7 mouse cellular contexts compared by ENCODE assay signal in genomic region chr12:12261987-12262971, GRCm38 (mm10). TPM values are rescaled to one million over a fixed set of nuclear protein-coding genes. Genes with fewer than 3 reads are reported as not detected.
DNase-seq lines count a peak whose midpoint lies in the region; ATAC-seq and TF ChIP-seq lines count a peak whose summit lies in the region.

Gene Fam49a, plus strand, starts transcription at chr12:12262139.

- peak; percentile 75 for TF ChIP-seq POLR2A in kidney, adult 2 months (IDR thresholded peaks at IDR 0.05; ENCODE audit: low read depth, low read length)

- peak within 1 kb of the TSS; percentile 81 for H3K9ac ChIP-seq in embryonic facial prominence, embryonic 11.5 days (replicated peaks; ENCODE audit: low read length)
- H3K9ac ChIP-seq in limb, embryonic 15.5 days = peak within 1 kb of the TSS; percentile 71
- peak within 1 kb of the TSS; percentile 95 for H3K9ac ChIP-seq in midbrain, embryonic 15.5 days

- under 1% methylated on average over 48 of the region's 62 CpGs for WGBS in embryonic facial prominence, embryonic 11.5 days
- WGBS in kidney, adult 2 months = 2% methylated on average over 60 of the region's 62 CpGs
- 2% methylated on average over 42 of the region's 62 CpGs for WGBS in limb, embryonic 15.5 days
- WGBS in midbrain, embryonic 15.5 days = under 1% methylated on average over 57 of the region's 62 CpGs

- H3K4me1 ChIP-seq in embryonic facial prominence, embryonic 11.5 days (ENCODE audit: control insufficient read depth, insufficient read depth, low read length) = peaks cover 3% of the 10 kb centered on the region; the same call in 1 of the 2 replicates
- H3K4me1 ChIP-seq in kidney, adult 2 months (ENCODE audit: control insufficient read depth, insufficient read depth, low read length) = 0 out of 2 replicates have a peak, but pooled peaks cover 3% of the 10 kb centered on the region
- peaks cover 23% of the 10 kb centered on the region for H3K4me1 ChIP-seq in limb, embryonic 15.5 days
- peaks cover 41% of the 10 kb centered on the region for H3K4me1 ChIP-seq in midbrain, embryonic 15.5 days

- no peak within 1 kb of the TSS for H3K27ac ChIP-seq in embryonic facial prominence, embryonic 11.5 days (replicated peaks; ENCODE audit: low read depth, low read length)
- H3K27ac ChIP-seq in kidney, adult 2 months (ENCODE audit: insufficient read depth, low read depth, low read length) = peak within 1 kb of the TSS; percentile 47
- peak within 1 kb of the TSS; percentile 77 for H3K27ac ChIP-seq in limb, embryonic 15.5 days
- peak within 1 kb of the TSS; percentile 83 for H3K27ac ChIP-seq in midbrain, embryonic 15.5 days

- H3K4me3 ChIP-seq in embryonic facial prominence, embryonic 11.5 days (ENCODE audit: low read depth, low read length) = peak within 1 kb of the TSS; percentile 61
- H3K4me3 ChIP-seq in kidney, adult 2 months (ENCODE audit: insufficient read depth, low read depth, low read length) = peak within 1 kb of the TSS; percentile 64
- H3K4me3 ChIP-seq in limb, embryonic 15.5 days = peak within 1 kb of the TSS; percentile 71
- peak within 1 kb of the TSS; percentile 95 for H3K4me3 ChIP-seq in midbrain, embryonic 15.5 days

- peak; percentile 89 to 91 for DNase-seq in adrenal gland, postnatal 36 days
- DNase-seq in embryonic facial prominence, embryonic 11.5 days (ENCODE audit: low spot score) = peak; percentile 79
- DNase-seq in heart, adult 8-10 months (ENCODE audit: low spot score) = peak; percentile 60
- peak; percentile 78 for DNase-seq in kidney, adult 2 months
- peak; percentile 24 to 44 for DNase-seq in spleen, postnatal 14 days (ENCODE audit: low spot score in 2 of 2)

- no peak for TF ChIP-seq CTCF in kidney, adult 2 months (conservative IDR thresholded peaks at IDR 0.05; ENCODE audit: insufficient read depth, insufficient read length, low read depth, low read length)

- H3K9me3 ChIP-seq in embryonic facial prominence, embryonic 11.5 days (replicated peaks; ENCODE audit: control insufficient read depth, low read length) = no peaks in the 10 kb centered on the region
- H3K9me3 ChIP-seq in limb, embryonic 15.5 days = no peaks in the 10 kb centered on the region
- H3K9me3 ChIP-seq in midbrain, embryonic 15.5 days = no peaks in the 10 kb centered on the region

- H3K36me3 ChIP-seq in embryonic facial prominence, embryonic 11.5 days (replicated peaks; ENCODE audit: control insufficient read depth, insufficient read depth, low read depth, low read length) = no peaks in the 10 kb centered on the region
- no peaks in the 10 kb centered on the region for H3K36me3 ChIP-seq in kidney, adult 2 months (ENCODE audit: control insufficient read depth, insufficient read depth, low read length)
- no peaks in the 10 kb centered on the region for H3K36me3 ChIP-seq in limb, embryonic 15.5 days
- H3K36me3 ChIP-seq in midbrain, embryonic 15.5 days (replicated peaks) = no peaks in the 10 kb centered on the region

- peak within 1 kb of the TSS; percentile 84 for H3K4me2 ChIP-seq in embryonic facial prominence, embryonic 11.5 days (ENCODE audit: low read depth, low read length)
- H3K4me2 ChIP-seq in limb, embryonic 15.5 days = peak within 1 kb of the TSS; percentile 92
- peak within 1 kb of the TSS; percentile 87 for H3K4me2 ChIP-seq in midbrain, embryonic 15.5 days

- H3K27me3 ChIP-seq in embryonic facial prominence, embryonic 11.5 days (ENCODE audit: control insufficient read depth, insufficient read depth, low read length) = no peaks in the 10 kb centered on the region
- no peaks in the 10 kb centered on the region for H3K27me3 ChIP-seq in kidney, adult 2 months (replicated peaks; ENCODE audit: control insufficient read depth, insufficient read depth, low read length)
- no peaks in the 10 kb centered on the region for H3K27me3 ChIP-seq in limb, embryonic 15.5 days
- no peaks in the 10 kb centered on the region for H3K27me3 ChIP-seq in midbrain, embryonic 15.5 days (replicated peaks)

- ATAC-seq in embryonic facial prominence, embryonic 11.5 days (replicated peaks; ENCODE audit: insufficient number of reproducible peaks, low FRiP score, low TSS enrichment, low read depth) = peak; percentile 88
- ATAC-seq in limb, embryonic 15.5 days (ENCODE audit: insufficient number of reproducible peaks, low FRiP score, low TSS enrichment, low read depth) = peak; percentile 79
- ATAC-seq in midbrain, embryonic 15.5 days (replicated peaks) = peak; percentile 90

RNA-seq across cellular contexts. Expression of gene Fam49a, which starts in this region (rescaled TPM):
- 10 to 100 TPM; 19.4 to 20.1 TPM for total RNA-seq in adrenal gland, postnatal 36 days (2021)
- 8.4 and 11.2 TPM in 2 replicates for polyA plus RNA-seq in embryonic facial prominence, embryonic 11.5 days (2014; fragmentation: Nextera tagmentation; extraction: Ambion mirVana)
- 1 to 10 TPM; 6.3 to 8.3 (median 6.8) TPM for total RNA-seq in heart, adult 8-10 months (2022)
- polyA plus RNA-seq in kidney, adult 2 months (2012; rRNA removed) = 2.4 and 3.4 TPM in 2 replicates
- 9.8 and 11.6 TPM in 2 replicates for polyA plus RNA-seq in limb, embryonic 15.5 days (2015; fragmentation: Nextera tagmentation; extraction: Ambion mirVana)
- 46.4 and 48.4 TPM in 2 replicates for polyA plus RNA-seq in midbrain, embryonic 15.5 days (2015; fragmentation: Nextera tagmentation; extraction: Ambion mirVana)

Comparison
In these comparisons a context has a peak if more than half of its experiments do, and no peak if none do; other contexts are left out.
1. DNase-seq: peak in every context shown above with its lines; median percentile 90 in adrenal gland, postnatal 36 days; 79 in embryonic facial prominence, embryonic 11.5 days; 78 in kidney, adult 2 months; 60 in heart, adult 8-10 months; 34 in spleen, postnatal 14 days.